Mouse (Mus musculus): ENCODE results near the gene Itln1.

- TF ChIP-seq GATA1 (IDR thresholded peaks at IDR 0.05; ENCODE audit: low read length) (no peak), TAL1 (IDR thresholded peaks at IDR 0.05; ENCODE audit: low read length) (no peak)
Measured at GRCm38 (mm10) chr1:171515557-171515956, 19.5 kb downstream of the Itln1 start.

Data from erythroblast, embryonic 14.5 days (primary cell).